Mouse (Mus musculus) heart, adult 2 months (tissue): ENCODE measurements around the gene Naxe.

ENCODE experiments used
- CTCF ChIP-seq: fragments of 200-600 bp; IDR thresholded peaks from 2 replicates; pipeline ENCODE4 v1.8.1; 2022; ENCODE audit warnings: antibody characterized with exemption, mild to moderate bottlenecking, moderate library complexity
- POLR2A ChIP-seq: fragments of 200-500 bp; IDR thresholded peaks from 2 replicates; pipeline ENCODE4 v1.6.1; 2011; ENCODE audit warnings: mild to moderate bottlenecking, low read depth, low read length, control low read depth; ENCODE audit not compliant: insufficient read depth

DNA sequence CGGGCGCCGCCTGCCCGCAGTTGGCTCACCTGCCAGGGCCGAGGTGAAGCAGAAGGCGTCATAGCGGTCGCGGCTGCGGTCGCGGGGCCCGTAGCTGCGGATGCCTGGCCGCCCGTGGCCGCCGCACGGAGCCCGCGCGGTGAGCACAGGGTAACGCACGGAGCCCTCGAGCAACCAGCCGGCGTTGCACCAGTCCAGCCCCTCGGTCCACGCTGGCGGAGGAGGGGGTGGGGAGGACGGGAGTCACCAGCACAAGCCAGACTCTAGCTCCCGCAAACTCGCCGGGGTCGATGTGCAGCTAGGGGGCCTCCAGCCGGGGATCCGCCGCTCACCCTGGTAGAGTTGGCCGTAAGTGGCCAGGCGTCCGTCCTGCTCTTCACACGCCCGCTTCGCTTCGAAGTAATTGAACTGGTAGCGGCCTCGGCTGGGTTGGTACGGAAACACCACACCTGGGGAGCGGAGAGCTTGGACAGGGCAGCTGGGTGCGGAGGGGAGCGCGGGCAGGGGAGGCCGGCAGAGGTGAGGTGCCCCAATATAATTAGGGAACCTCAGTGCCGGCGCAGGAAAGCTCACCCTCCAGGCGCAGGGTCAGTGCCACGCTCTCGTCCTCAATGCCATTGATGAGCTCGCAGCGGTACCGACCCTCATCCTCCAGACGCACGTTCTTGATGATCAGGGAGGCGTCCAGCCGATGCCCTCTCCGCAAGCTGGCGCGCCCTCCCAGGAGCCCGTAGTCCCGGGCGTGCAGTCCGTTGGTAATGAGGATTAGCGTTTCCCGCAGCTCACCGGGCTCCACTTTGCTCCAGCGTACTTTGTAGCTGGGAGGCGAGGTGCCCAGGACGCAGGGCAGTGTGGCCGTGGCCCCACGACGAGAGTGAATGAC lies 34.9 kb downstream of the Naxe start:
- TF ChIP-seq CTCF (peak; percentile 24), POLR2A (no peak)
